Mouse (Mus musculus) macrophage (primary cell): ENCODE results near the gene Scly. TPM values are rescaled to one million over a fixed set of nuclear protein-coding genes. Genes with fewer than 3 reads are reported as not detected.

ENCODE experiments used
- H3K27ac ChIP-seq: fragments of 350-480 bp; formaldehyde crosslinking; 2 replicates; pipeline ENCODE4 v1.9.0; 2021
- H3K36me3 ChIP-seq: fragments of 350-480 bp; formaldehyde crosslinking; 2 replicates; pipeline ENCODE4 v1.9.0; 2021; ENCODE audit errors: inconsistent target
- H3K4me3 ChIP-seq: fragments of 350-480 bp; formaldehyde crosslinking; 2 replicates; pipeline ENCODE4 v1.9.0; 2021; ENCODE audit errors: inconsistent target
- H3K79me2 ChIP-seq: fragments of 350-480 bp; formaldehyde crosslinking; 2 replicates; pipeline ENCODE4 v1.9.0; 2021; ENCODE audit errors: inconsistent target
- WGBS: methylation state at CpG from one replicate; pipeline ENCODE4 v1.1.7; 2026; ENCODE audit warnings: inconsistent platforms; ENCODE audit not compliant: missing documents; 5-methylcytosine and 5-hydroxymethylcytosine counted together
- polyA plus RNA-seq: library from polyadenylated mRNA; stranded (reverse); fragments of 250-400 nt; gene quantifications from 3 replicates; pipeline ENCODE4 v1.2.4, GENCODE M21; 2018; ENCODE audit warnings: inconsistent platforms
- total RNA-seq, 78 experiments: library from RNA; depleted of rRNA; stranded (reverse); fragments of 250-400 nt; gene quantifications; 1 replicate in 9 of 78; 2 replicates in 24 of 78; 3 replicates in 43 of 78; 4 replicates in 2 of 78; pipeline ENCODE4 v1.2.4; 2018; ENCODE audit warnings: inconsistent platforms in 56 of 78

The Scly gene
- 100 to 1,000 TPM in 15 of 26 experiments, 10 to 100 TPM in 11; 44.5 to 174 (median 110) TPM for total RNA-seq (2018; cell fraction: chromatin; rRNA removed)
- total RNA-seq (2018; cell fraction: cytosol; rRNA removed): 10 to 100 TPM; 45.3 to 87.4 (median 68.4) TPM
- 100 to 1,000 TPM in 1 of 26 experiments, 10 to 100 TPM in 25; 30.3 to 115 (median 71.1) TPM for total RNA-seq (2018; cell fraction: nucleus; rRNA removed)
- 58.6 to 82.9 TPM (median 66.5 TPM) in 3 replicates for polyA plus RNA-seq

DNA sequence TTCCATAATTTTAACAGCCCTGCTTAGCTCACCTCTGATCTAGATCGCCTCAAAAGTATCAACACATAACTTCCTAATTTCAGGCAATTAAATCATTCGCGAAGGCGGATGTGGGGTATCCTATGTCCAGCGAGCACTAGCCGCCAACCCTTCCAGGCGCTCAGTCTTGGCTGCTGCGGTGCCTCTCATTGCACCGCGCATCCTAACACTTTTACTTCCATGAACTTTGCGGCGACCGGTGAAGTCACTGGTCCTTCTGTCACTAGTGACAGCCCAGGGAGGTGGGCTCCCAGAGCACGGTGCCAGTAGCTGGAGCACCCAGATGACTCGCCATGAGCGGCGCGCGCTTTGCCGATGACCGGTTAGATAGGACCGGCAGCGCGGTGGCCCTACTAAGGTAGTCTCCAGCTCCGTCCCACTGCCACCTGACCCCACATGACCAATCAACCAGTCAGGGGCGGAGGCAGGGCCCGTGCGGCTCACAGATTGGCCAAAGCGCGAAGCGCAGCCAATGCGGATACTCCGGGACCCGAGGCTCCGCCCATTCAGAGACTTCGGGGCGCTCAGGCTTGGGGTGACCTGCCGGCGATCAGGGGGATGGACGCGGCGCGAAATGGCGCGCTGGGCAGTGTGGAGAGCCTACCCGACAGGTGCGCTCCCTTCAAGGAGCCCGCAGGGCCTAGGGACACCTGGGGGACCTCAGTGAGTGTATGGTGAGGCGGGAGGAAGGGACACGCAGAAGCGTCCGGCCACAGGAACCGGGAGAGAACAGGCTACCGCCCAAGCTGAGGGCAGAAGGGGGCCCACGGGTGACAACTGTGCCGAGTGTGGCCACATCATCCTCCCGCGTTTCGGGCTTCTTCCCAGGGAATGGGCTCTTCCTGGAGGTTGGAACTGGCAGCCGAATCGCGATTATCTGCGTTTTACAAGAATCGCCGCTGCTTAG is at the start of gene Scly:
TSS of gene Scly (plus strand) at position 540 of the 946 bp plus-strand sequence.
- Histone ChIP-seq H3K36me3 (peaks cover 12% of the 10 kb centered on the region), H3K27ac (peak within 1 kb of the TSS; percentile 75), H3K79me2 (no peaks in the 10 kb centered on the region; the same call in 1 of the 2 replicates), H3K4me3 (peak within 1 kb of the TSS; percentile 83)
- WGBS: under 1% methylated on average over 65 of the region's 65 CpGs

DNA sequence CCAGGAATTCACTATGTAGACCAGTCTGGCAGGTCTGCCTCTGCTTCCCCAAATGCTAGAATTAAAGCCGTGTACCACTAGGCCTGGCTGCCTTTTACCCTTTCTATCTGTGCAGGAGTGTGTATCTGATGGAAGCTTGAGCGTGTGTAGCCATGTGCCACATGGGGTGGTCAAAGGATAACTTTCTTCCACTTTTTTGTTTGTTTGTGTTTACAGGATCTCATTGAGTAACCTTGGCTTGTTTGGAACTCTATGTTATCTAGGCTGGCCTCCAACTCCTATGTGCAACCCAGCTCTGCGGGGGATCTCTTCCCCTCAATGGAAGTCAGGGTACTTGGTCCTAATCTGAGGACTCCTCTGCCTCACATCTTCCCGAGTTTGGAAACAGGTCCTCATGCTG is 49.2 kb upstream of the Scly start:
- Histone ChIP-seq H3K4me3 (no peak overlapping the region), H3K36me3 (no peaks in the 10 kb centered on the region; the same call in 1 of the 2 replicates), H3K79me2 (peaks cover 31% of the 10 kb centered on the region), H3K27ac (no peak overlapping the region)
- 75% methylated on average over 4 of the region's 4 CpGs for WGBS

DNA sequence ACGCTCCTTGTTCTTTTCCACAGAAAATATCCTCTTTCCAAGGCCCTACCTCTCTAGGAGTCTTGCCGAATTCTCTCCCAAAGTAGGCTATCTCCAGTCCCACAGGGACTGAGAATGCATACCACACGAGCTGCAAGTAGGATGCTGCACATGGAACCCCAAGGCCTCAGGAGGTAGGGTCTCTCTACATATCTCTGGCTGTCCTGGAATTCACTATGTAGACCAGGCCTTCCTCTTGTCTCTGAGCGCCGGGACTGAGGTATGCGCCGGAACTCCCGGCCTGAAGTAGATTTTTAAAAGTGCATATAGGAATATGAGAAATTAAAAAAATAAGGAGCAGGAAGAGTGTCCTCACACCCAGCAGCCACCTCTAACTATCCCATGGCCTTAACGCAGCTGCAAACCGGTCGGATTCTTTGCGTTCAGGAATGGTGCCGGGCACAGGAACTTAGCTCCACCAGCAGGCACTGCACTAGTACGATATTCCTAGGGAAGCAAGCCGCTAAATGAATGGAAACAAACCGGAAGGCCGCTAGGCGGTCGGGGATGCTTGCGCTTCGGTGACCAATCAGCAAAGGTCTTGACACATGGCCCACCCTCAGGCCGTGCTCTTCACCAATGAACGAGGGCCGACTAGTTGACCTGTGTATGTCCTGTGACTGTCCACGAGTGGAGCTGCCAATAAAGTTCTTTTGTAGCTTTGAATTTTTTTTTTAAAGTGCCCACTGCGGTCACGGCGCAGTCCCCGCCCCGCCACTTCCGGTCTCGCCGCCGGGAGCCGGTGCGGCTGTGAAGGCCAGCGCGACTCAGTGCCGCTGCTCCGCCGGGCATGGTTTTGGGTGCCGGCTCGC is 48.3 kb upstream of the Scly start, which contains the start of gene Ube2f:
TSS of gene Ube2f (plus strand) at position 741 of the 851 bp plus-strand sequence.
- Histone ChIP-seq H3K36me3 (no peaks in the 10 kb centered on the region; the same call in 1 of the 2 replicates), H3K27ac (peak within 1 kb of the TSS; percentile 85), H3K79me2 (peaks cover 39% of the 10 kb centered on the region), H3K4me3 (peak within 1 kb of the TSS; percentile 82)
- 2% methylated on average over 43 of the region's 43 CpGs for WGBS

DNA sequence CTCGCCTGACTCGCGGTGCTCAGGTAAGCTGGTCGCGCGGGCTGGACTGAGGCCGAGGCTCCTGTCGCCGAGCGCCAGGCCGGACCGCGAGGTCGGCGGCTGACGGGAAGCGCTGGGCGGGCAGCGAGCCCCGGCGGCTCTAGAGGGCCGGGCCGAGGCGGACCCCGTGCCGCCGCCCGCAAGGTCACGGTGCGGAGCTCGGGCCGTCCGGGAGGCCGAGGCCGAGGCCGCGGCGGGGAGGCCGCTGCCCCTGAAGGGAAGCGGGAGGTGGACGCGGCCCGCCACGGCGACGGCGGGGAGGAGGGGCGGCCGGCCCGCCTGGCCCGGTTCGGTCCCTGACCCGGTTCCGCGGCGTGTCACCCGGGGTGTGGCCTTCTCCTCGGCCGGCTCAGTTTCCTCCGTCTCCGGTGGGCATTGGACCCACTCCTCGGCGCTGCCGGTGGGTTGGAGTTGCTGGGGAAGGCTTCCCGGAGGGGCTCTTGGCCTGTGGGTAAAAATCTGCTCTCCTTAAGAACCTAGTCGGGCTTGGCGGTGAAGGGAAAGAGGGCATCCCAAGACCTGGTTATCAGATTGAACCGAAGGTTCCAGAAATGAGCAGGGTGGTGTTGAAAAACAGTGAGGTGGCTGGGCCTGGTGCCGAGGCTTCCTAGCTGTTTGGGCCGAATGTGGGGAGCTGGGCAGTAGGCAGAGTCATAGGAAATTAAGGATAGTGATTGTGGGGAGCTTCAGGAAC is 47.6 kb upstream of the Scly start:
- Histone ChIP-seq H3K27ac (peak overlapping the region; percentile 85), H3K79me2 (peaks cover 47% of the 10 kb centered on the region), H3K4me3 (peak overlapping the region; percentile 82), H3K36me3 (no peaks in the 10 kb centered on the region; the same call in 1 of the 2 replicates)
- 1% methylated on average over 69 of the region's 70 CpGs for WGBS

DNA sequence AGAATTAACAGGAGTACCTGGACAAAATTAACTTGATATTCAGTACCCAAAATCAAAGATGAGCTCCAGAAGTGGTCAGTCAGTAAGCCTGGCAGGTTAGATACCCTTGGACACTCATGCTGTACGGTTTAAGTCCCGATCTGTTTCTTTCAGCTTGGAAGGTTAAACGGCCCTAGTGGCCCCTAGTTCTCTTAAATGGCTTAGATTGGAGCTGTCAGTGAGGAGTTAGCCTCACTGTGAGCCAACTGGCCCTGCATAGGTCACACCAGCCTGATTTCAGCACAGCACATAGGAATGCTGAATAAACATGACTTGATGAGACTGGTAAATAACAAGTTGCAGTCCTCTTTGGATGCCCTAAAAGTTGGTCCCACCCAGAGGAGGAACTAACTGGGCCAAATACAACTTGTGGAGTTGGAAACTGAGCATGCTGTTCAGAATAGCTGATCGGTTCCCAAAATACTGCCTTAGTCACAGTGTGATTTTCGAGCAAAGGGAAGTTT is 46.9 kb upstream of the Scly start:
- WGBS: 6% methylated on average over 5 of the region's 5 CpGs
- Histone ChIP-seq H3K79me2 (peaks cover 53% of the 10 kb centered on the region), H3K4me3 (peak overlapping the region; percentile 82), H3K27ac (peak overlapping the region; percentile 85), H3K36me3 (no peaks in the 10 kb centered on the region; the same call in 1 of the 2 replicates)

DNA sequence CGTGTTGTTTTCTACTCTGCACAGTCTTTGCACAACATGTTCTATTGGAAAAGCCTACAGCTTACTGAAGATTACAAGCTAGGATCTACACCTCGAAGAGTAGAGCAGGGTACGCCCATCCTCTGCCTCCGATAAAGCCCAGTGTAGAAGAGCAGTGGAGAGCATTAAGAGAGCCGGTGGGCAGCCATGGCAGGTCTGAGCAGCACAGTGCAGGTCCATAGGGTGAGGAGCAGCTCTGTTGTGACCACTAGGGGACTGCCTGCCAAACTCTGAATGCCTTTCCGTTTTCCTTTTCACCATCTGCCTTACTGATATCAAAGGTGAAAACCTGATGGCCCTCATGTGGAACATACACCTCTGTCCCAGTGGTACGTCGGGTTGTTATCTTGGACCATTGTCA is 46.2 kb upstream of the Scly start:
- Histone ChIP-seq H3K79me2 (peaks cover 60% of the 10 kb centered on the region), H3K36me3 (no peaks in the 10 kb centered on the region; the same call in 1 of the 2 replicates), H3K27ac (peak overlapping the region; percentile 85), H3K4me3 (peak overlapping the region; percentile 82)
- WGBS: 53% methylated on average over 8 of the region's 8 CpGs

GRCm38 (mm10) chr1:91257918-91258317 is 40.2 kb upstream of the Scly start:
- no peak overlapping the region for H3K27ac ChIP-seq
- no peak overlapping the region for H3K4me3 ChIP-seq
- peaks cover 100% of the 10 kb centered on the region for H3K79me2 ChIP-seq
- no peaks in the 10 kb centered on the region; the same call in 1 of the 2 replicates for H3K36me3 ChIP-seq

GRCm38 (mm10) chr1:91259794-91260193 is 38.3 kb upstream of the Scly start:
- H3K27ac ChIP-seq: no peak overlapping the region
- 79% methylated on average over 5 of the region's 5 CpGs for WGBS
- H3K79me2 ChIP-seq: peaks cover 98% of the 10 kb centered on the region
- peaks cover 5% of the 10 kb centered on the region; the same call in 1 of the 2 replicates for H3K36me3 ChIP-seq
- H3K4me3 ChIP-seq: no peak overlapping the region

GRCm38 (mm10) chr1:91262508-91262907 is 35.6 kb upstream of the Scly start:
- over 99% methylated on average over 7 of the region's 7 CpGs for WGBS
- Histone ChIP-seq H3K36me3 (peaks cover 22% of the 10 kb centered on the region; the same call in 1 of the 2 replicates), H3K79me2 (peaks cover 95% of the 10 kb centered on the region), H3K4me3 (no peak overlapping the region), H3K27ac (no peak overlapping the region)

GRCm38 (mm10) chr1:91272260-91272659 is 25.9 kb upstream of the Scly start:
- WGBS: 88% methylated on average over 1 of the region's 2 CpGs
- H3K27ac ChIP-seq: no peak overlapping the region
- peaks cover 26% of the 10 kb centered on the region for H3K36me3 ChIP-seq
- H3K79me2 ChIP-seq: peaks cover 55% of the 10 kb centered on the region; the same call in 1 of the 2 replicates
- no peak overlapping the region for H3K4me3 ChIP-seq

- Histone ChIP-seq H3K27ac (no peak overlapping the region), H3K79me2 (peaks cover 14% of the 10 kb centered on the region; the same call in 1 of the 2 replicates), H3K36me3 (peaks cover 58% of the 10 kb centered on the region), H3K4me3 (no peak overlapping the region)
- 100% methylated on average over 3 of the region's 4 CpGs for WGBS
Observed at GRCm38 (mm10) chr1:91276581-91276980, 21.6 kb upstream of the Scly start.

GRCm38 (mm10) chr1:91277480-91277879 is 20.7 kb upstream of the Scly start:
- no peak overlapping the region for H3K4me3 ChIP-seq
- peaks cover 58% of the 10 kb centered on the region for H3K36me3 ChIP-seq
- 98% methylated on average over 2 of the region's 2 CpGs for WGBS
- peaks cover 12% of the 10 kb centered on the region; the same call in 1 of the 2 replicates for H3K79me2 ChIP-seq
- no peak overlapping the region for H3K27ac ChIP-seq

- Histone ChIP-seq H3K27ac (no peak overlapping the region), H3K4me3 (no peak overlapping the region), H3K36me3 (peaks cover 64% of the 10 kb centered on the region), H3K79me2 (peaks cover 5% of the 10 kb centered on the region; the same call in 1 of the 2 replicates)
- WGBS: 98% methylated on average over 3 of the region's 3 CpGs
Observed at GRCm38 (mm10) chr1:91278410-91279119, 19.6 kb upstream of the Scly start.
